Mouse (Mus musculus) spleen, adult 2 months (tissue): ENCODE measurements around the gene Nlrp10. TPM values are rescaled to one million over a fixed set of nuclear protein-coding genes. Genes with fewer than 3 reads are reported as not detected.
A peak's percentile ranks its signal among the peaks of the same experiment; 100 is the strongest.

Experiments used
- DNase-seq, 2 experiments: peaks; one replicate each; pipeline versions ENCODE4 v3.0.0 to v3.0.0-alpha.2; 2012 to 2021; ENCODE audit warnings: low spot score in 2 of 2, low read depth in 1 of 2
- H3K27ac ChIP-seq: fragments of 200-500 bp; 2 replicates; pipeline ENCODE4 v1.5.1; 2012; ENCODE audit warnings: low read length, inconsistent platforms; ENCODE audit not compliant: insufficient read depth
- H3K27me3 ChIP-seq: fragments of 200-500 bp; 2 replicates; pipeline ENCODE4 v1.6.1; 2012; ENCODE audit warnings: mild to moderate bottlenecking, moderate library complexity, low read length, inconsistent platforms; ENCODE audit not compliant: control insufficient read depth, insufficient read depth
- H3K36me3 ChIP-seq: fragments of 200-500 bp; 2 replicates; pipeline ENCODE4 v1.6.1; 2012; ENCODE audit warnings: mild to moderate bottlenecking, low read length, inconsistent platforms; ENCODE audit not compliant: control insufficient read depth, insufficient read depth
- H3K4me1 ChIP-seq: fragments of 200-500 bp; 2 replicates; pipeline ENCODE4 v1.6.1; 2011; ENCODE audit warnings: inconsistent platforms; ENCODE audit not compliant: control insufficient read depth, insufficient read depth, insufficient read length
- H3K4me3 ChIP-seq: fragments of 200-500 bp; 2 replicates; pipeline ENCODE4 v1.5.1; 2011; ENCODE audit warnings: mild to moderate bottlenecking, inconsistent platforms; ENCODE audit not compliant: insufficient read depth, insufficient read length; ENCODE audit errors: extremely low read depth
- CTCF ChIP-seq: fragments of 200-500 bp; IDR thresholded peaks from 2 replicates; pipeline ENCODE4 v1.5.1; 2011; ENCODE audit warnings: mild to moderate bottlenecking, inconsistent platforms; ENCODE audit not compliant: insufficient read depth, insufficient read length, insufficient replicate concordance; ENCODE audit errors: extremely low read depth
- POLR2A ChIP-seq: fragments of 200-500 bp; IDR thresholded peaks from 2 replicates; pipeline ENCODE4 v1.6.1; 2011; ENCODE audit warnings: low read depth, low read length, inconsistent platforms
- WGBS: fragments of 180-500 bp; shearing (Covaris S2); methylation state at CpG from one replicate; pipeline ENCODE4 v1.1.7; 2018; 5-methylcytosine and 5-hydroxymethylcytosine counted together
- polyA plus RNA-seq: library from polyadenylated mRNA; depleted of rRNA; stranded (reverse); fragments of >200 nt; gene quantifications from 2 replicates; pipeline ENCODE4 v1.2.3, GENCODE M21; 2012

Nlrp10 gene
- polyA plus RNA-seq, 1 experiment = 0.43 TPM

GRCm38 (mm10) chr7:108936591-108936990 is 6.6 kb upstream of the Nlrp10 start:
- WGBS = 94% methylated on average over 4 of the region's 4 CpGs
- Histone ChIP-seq H3K4me1 (peaks cover 8% of the 10 kb centered on the region; the same call in 1 of the 2 replicates), H3K27me3 (no peaks in the 10 kb centered on the region), H3K4me3 (no peak overlapping the region), H3K36me3 (peaks cover 34% of the 10 kb centered on the region), H3K27ac (no peak overlapping the region)
- TF ChIP-seq CTCF (no peak), POLR2A (no peak)
- no peak for DNase-seq

- Histone ChIP-seq H3K27me3 (no peaks in the 10 kb centered on the region), H3K27ac (no peak overlapping the region), H3K4me1 (peaks cover 8% of the 10 kb centered on the region; the same call in 1 of the 2 replicates), H3K4me3 (no peak overlapping the region; the same call in 1 of the 2 replicates), H3K36me3 (peaks cover 24% of the 10 kb centered on the region)
- no peak for DNase-seq
- TF ChIP-seq CTCF (no peak), POLR2A (no peak)
- WGBS = 78% methylated on average over 7 of the region's 7 CpGs
These were observed 5.4 kb upstream of the Nlrp10 start for GRCm38 (mm10) chr7:108935411-108935810.

- Histone ChIP-seq H3K36me3 (peaks cover 19% of the 10 kb centered on the region), H3K27ac (0 out of 2 replicates have a peak overlapping the region, but pooled peaks have one; percentile 84), H3K27me3 (no peaks in the 10 kb centered on the region), H3K4me3 (peak overlapping the region; percentile 99), H3K4me1 (peaks cover 8% of the 10 kb centered on the region; the same call in 1 of the 2 replicates)
- TF ChIP-seq POLR2A = no peak
- no peak for TF ChIP-seq CTCF
- DNase-seq = no peak
- WGBS = 1% methylated on average over 8 of the region's 8 CpGs
These were observed 4.9 kb upstream of the Nlrp10 start for GRCm38 (mm10) chr7:108934836-108935235.

- peak within 1 kb of the TSS; percentile 99 for H3K4me3 ChIP-seq
- peak; percentile 76; the same call in 1 of the 2 replicates for TF ChIP-seq CTCF
- TF ChIP-seq POLR2A = peak; percentile 56
- no peaks in the 10 kb centered on the region for H3K27me3 ChIP-seq
- H3K4me1 ChIP-seq = peaks cover 10% of the 10 kb centered on the region; the same call in 1 of the 2 replicates
- peak within 1 kb of the TSS; percentile 84 for H3K27ac ChIP-seq
- peaks cover 16% of the 10 kb centered on the region for H3K36me3 ChIP-seq
- DNase-seq = peak; percentile 91 to 99
- 2% methylated on average over 50 of the region's 50 CpGs for WGBS
These were observed 4.1 kb upstream of the Nlrp10 start, which contains the start of gene Eif3f for GRCm38 (mm10) chr7:108933794-108934731. Gene Eif3f, plus strand, starts transcription at chr7:108934417.

- no peaks in the 10 kb centered on the region for H3K27me3 ChIP-seq
- H3K4me1 ChIP-seq = peaks cover 1% of the 10 kb centered on the region; the same call in 1 of the 2 replicates
- no peak for DNase-seq
- H3K4me3 ChIP-seq = no peak overlapping the region
- no peak for TF ChIP-seq CTCF
- TF ChIP-seq POLR2A = no peak
- 84% methylated on average over 11 of the region's 11 CpGs for WGBS
- H3K27ac ChIP-seq = no peak overlapping the region
- no peaks in the 10 kb centered on the region for H3K36me3 ChIP-seq
These were observed 1.4 kb downstream of the Nlrp10 start for GRCm38 (mm10) chr7:108928280-108929188.

GRCm38 (mm10) chr7:108927043-108927442 is 2.9 kb downstream of the Nlrp10 start:
- Histone ChIP-seq H3K36me3 (no peaks in the 10 kb centered on the region), H3K27me3 (no peaks in the 10 kb centered on the region), H3K27ac (no peak overlapping the region), H3K4me3 (no peak overlapping the region), H3K4me1 (peaks cover 1% of the 10 kb centered on the region; the same call in 1 of the 2 replicates)
- TF ChIP-seq CTCF (no peak), POLR2A (no peak)
- WGBS = 50% methylated on average over 4 of the region's 4 CpGs
- DNase-seq = no peak
